Mouse (Mus musculus): ENCODE results near the gene Gm9639.
"Not testable (repeated sequence)": the region's sequence is repeated elsewhere in the genome, so short reads cannot be mapped to it uniquely, and the experiment has no call there.

Gene Gm9639

DNA sequence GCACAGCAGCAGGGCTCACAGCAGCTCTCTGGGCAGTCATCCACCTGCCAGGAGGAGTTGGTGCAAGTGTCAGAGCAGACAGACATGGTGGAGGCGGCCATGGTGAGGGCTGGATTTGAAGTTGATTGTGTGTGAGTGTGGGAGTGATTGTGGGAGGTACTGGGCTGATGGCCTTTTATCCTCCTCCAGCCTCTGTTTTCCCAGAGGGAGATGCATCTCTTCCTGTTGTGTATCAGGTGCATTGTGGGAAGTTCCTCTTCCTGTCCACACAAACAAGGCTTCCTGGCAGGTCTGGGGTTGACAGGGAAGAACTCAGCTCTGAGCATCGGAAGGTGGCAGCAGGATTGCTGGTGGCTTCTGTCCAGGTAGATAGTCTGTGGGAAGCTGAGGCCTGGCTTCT lies at the start of gene Gm9639:
TSS of gene Gm9639 (minus strand) at position 101 of the 400 bp plus-strand sequence.
- no peak for DNase-seq (ENCODE audit: extremely low read depth, low read depth)

DNA sequence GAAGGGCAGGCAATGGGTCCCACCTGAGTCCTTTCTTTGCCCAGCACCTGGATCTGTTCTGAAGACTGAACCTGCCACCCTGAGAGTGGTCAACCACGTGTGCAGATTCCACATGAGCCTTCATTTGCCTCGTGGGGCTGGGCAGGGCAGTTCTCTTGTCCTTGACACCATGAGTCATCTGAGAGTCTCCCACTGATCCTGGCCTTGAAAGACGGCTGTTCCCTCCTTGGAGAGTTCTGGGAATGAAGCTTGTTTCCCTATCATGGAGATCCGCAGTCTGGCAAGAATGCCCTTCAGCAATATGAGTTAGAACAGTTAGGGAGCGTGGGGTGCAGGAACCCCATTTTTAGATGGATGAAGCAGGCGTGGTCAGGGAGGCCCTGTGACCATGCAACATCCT lies 44.1 kb upstream of the Gm9639 start:
- DNase-seq (ENCODE audit: extremely low read depth, low read depth), result no peak

- no peak for DNase-seq (ENCODE audit: extremely low read depth, low read depth)
These were observed 40.8 kb upstream of the Gm9639 start, which contains the start of gene Krtap10-10 for GRCm38 (mm10) chr10:77835647-77836046. Krtap10-10 (plus strand) TSS chr10:77835947.

GRCm38 (mm10) chr10:77826951-77827350 lies 32.1 kb upstream of the Gm9639 start, which contains the start of gene Krtap10-4:
Krtap10-4 (minus strand) TSS chr10:77827095.
- no peak for DNase-seq (ENCODE audit: extremely low read depth, low read depth)

DNA sequence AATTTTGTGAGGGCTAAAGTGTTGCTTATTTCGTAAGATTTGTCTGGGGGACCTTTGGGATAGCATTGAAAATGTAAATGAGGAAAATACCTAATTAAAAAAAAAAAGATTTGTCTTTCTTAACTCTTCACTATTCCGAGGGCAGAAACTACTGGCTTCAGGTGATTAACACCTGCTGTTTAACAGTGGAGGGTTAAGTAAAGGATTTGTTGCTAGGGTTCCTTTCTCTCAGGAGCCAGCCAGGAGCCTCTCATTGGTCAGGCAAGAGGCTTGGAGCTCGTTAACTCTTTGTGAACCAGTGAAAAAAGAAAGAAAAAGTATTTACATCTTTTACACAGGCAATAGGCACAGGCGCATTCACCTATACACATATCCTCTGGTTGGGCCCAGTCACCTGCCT lies 24.3 kb upstream of the Gm9639 start:
- DNase-seq (ENCODE audit: extremely low read depth, low read depth), result no peak

- no peak for DNase-seq (ENCODE audit: extremely low read depth, low read depth)
These were observed 23.6 kb upstream of the Gm9639 start for GRCm38 (mm10) chr10:77818523-77818922.

- no peak for DNase-seq (ENCODE audit: extremely low read depth, low read depth)
These were observed 20.6 kb upstream of the Gm9639 start for GRCm38 (mm10) chr10:77815514-77815913.

DNA sequence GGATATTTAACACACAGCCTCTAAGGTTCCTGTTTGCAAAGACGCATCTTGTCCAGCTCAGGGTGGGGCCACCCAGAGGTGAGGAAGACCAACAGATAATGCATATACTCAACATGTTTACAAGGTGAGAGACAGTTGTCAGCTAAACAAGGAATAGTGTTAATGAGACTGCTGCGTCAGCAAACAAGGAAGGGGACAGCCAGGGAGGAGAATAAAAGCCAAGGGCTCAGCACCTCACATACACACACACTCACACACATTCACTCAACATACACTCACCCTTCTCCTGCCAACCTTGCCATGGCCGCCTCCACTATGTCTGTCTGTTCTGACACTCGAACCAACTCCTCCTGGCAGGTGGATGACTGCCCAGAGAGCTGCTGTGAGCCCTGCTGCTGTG lies 19.5 kb upstream of the Gm9639 start, which contains the start of gene Gm2696:
TSS of gene Gm2696 (plus strand) at position 301 of the 400 bp plus-strand sequence.
- no peak for DNase-seq (ENCODE audit: extremely low read depth, low read depth)

DNA sequence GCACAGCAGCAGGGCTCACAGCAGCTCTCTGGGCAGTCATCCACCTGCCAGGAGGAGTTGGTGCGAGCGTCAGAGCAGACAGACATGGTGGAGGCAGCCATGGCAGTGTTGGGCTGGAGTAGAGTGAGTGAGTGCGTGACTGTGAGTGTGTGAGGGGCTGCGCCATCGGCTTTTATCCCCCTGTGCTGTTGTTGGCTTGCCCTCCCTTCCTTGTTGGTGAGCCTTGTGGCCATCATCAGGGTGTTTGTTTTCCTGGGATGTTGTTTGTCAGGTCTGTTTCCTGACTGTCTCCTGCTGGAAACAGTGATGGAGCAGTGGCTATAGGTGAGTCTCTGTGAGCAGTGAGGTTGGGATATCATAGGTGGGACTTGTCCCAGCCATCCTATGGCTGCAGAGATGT lies 16.9 kb upstream of the Gm9639 start, which contains the start of gene Gm9507:
TSS of gene Gm9507 (minus strand) at position 101 of the 400 bp plus-strand sequence.
- DNase-seq (ENCODE audit: extremely low read depth, low read depth), result no peak

- DNase-seq (ENCODE audit: extremely low read depth, low read depth), result no peak
These were observed 9.2 kb upstream of the Gm9639 start for GRCm38 (mm10) chr10:77804095-77804494.

DNA sequence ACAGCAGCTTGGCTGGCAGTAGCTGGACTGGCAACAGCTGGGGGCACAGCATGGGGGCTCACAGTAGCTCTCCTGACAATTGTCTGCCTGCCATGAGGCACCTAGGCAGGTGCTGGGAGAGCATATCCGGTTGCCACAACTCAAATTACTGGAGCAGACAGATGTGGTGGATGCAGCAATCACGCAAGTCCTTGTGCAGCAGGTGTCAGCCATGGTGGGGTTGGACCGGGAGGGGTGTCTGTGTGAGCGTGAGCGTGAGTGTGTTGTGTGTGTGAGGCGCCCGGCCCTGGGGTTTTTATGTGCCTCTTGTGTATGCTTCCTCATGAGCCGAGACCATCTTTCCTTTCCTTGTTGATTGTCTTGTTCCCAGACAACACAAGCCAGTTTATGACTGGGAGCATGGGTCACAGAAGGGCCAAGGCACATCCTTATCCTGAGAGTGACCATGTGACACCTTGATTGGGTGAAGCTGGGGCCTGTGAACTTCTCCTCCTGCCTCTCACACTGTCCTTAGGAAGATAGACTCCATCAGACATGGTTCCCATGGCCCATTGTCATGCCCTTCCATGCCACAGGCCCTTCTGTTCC lies 4.1 kb upstream of the Gm9639 start, which contains the start of gene Gm19668:
TSS of gene Gm19668 (minus strand) at position 213 of the 588 bp plus-strand sequence.
- no peak for DNase-seq (ENCODE audit: extremely low read depth, low read depth)

- DNase-seq (ENCODE audit: extremely low read depth, low read depth), result not testable (repeated sequence)
These were observed 3.5 kb upstream of the Gm9639 start for GRCm38 (mm10) chr10:77798164-77798920.

GRCm38 (mm10) chr10:77797677-77798076 lies 2.8 kb upstream of the Gm9639 start:
- no peak for DNase-seq (ENCODE audit: extremely low read depth, low read depth)

GRCm38 (mm10) chr10:77788621-77789020 lies 6.3 kb downstream of the Gm9639 start:
- no peak for DNase-seq (ENCODE audit: extremely low read depth, low read depth)

DNA sequence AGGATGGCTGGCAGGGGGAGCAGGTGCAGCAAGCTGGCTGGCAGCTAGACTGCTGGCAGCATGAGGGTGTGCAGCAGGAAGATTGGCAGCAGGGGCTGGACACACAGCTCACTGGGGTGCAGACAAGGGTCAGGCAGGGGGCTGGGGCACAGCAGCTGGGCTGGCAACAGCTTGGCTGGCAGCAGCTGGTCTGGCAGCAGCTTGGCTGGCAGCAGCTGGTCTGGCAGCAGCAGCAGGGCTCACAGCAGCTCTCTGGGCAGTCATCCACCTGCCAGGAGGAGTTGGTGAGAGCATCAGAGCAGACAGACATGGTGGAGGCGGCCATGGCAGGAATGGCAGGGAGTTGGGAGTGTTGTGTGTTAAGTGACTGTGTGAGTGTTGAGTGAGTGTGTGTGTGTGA lies 7.0 kb downstream of the Gm9639 start, which contains the start of gene Gm7137:
TSS of gene Gm7137 (minus strand) at position 325 of the 400 bp plus-strand sequence.
- not testable (repeated sequence) for DNase-seq (ENCODE audit: extremely low read depth, low read depth)

GRCm38 (mm10) chr10:77783396-77783795 lies 11.5 kb downstream of the Gm9639 start:
- DNase-seq (ENCODE audit: extremely low read depth, low read depth), result not testable (repeated sequence)

GRCm38 (mm10) chr10:77782442-77782841 lies 12.4 kb downstream of the Gm9639 start, which contains the start of gene Gm3250:
Gm3250 (minus strand) TSS chr10:77782542.
- DNase-seq (ENCODE audit: extremely low read depth, low read depth), result not testable (repeated sequence)

GRCm38 (mm10) chr10:77776844-77777243 lies 18.0 kb downstream of the Gm9639 start, which contains the start of gene Gm7138:
Gm7138 (minus strand) TSS chr10:77776944.
- not testable (repeated sequence) for DNase-seq (ENCODE audit: extremely low read depth, low read depth)

- not testable (repeated sequence) for DNase-seq (ENCODE audit: extremely low read depth, low read depth)
These were observed 22.7 kb downstream of the Gm9639 start for GRCm38 (mm10) chr10:77772142-77772541.

DNA sequence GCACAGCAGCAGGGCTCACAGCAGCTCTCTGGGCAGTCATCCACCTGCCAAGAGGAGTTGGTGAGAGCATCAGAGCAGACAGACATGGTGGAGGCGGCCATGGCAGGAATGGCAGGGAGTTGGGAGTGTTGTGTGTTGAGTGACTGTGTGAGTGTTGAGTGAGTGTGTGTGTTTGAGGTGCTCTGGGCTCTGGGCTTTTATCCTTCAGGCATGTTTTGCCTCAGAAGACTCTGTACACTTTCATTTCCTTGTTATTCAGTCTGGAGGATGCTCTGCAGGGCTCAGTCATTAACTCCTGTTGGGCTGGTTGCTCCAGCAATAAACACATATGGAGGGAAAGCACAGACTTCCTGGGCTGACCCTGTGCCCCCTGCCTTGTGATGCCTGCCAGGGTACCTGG lies 23.7 kb downstream of the Gm9639 start, which contains the start of gene Gm3238:
TSS of gene Gm3238 (minus strand) at position 101 of the 400 bp plus-strand sequence.
- DNase-seq (ENCODE audit: extremely low read depth, low read depth), result not testable (repeated sequence)

DNA sequence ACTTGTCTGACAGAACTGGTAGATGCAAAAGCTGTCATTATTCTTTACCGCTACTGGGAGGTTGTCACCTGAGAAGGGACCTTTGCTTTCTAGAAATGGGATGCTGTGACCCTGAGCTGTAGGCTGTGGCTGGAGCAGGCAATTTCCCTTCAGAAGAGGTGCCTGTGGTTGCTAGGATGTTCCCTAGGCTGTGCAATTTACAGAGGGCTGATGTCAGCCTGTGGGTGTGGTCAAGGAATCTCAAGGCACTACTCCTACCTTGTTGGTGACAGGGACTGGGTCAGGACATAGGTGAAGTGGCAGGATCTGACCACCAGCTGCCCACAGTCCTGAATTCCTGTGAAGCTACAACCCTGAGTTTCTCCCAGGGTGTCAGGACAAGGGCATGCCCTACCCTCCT lies 25.1 kb downstream of the Gm9639 start:
- no peak for DNase-seq (ENCODE audit: extremely low read depth, low read depth)

DNA sequence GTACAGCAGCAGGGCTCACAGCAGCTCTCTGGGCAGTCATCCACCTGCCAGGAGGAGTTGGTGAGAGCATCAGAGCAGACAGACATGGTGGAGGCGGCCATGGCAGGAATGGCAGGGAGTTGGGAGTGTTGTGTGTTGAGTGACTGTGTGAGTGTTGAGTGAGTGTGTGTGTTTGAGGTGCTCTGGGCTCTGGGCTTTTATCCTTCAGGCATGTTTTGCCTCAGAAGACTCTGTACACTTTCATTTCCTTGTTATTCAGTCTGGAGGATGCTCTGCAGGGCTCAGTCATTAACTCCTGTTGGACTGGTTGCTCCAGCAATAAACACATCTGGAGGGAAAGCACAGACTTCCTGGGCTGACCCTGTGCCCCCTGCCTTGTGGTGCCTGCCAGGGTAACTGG lies 35.3 kb downstream of the Gm9639 start, which contains the start of gene Gm3233:
TSS of gene Gm3233 (minus strand) at position 101 of the 400 bp plus-strand sequence.
- DNase-seq (ENCODE audit: extremely low read depth, low read depth), result not testable (repeated sequence)

All from MEL-GATA-1-ER (cell line).